Mouse (Mus musculus) brain, embryonic 14.5 days (tissue): ENCODE results near the gene Celsr1. TPM values are rescaled to one million over a fixed set of nuclear protein-coding genes. Genes with fewer than 3 reads are reported as not detected.

ENCODE experiments used
- DNase-seq: peaks from one replicate; pipeline ENCODE4 v3.0.0-alpha.2; 2011; ENCODE audit warnings: low read depth
- CTCF ChIP-seq: fragments of 200-500 bp; IDR thresholded peaks from 2 replicates; pipeline ENCODE4 v1.5.1; 2012; ENCODE audit warnings: inconsistent platforms, mild to moderate bottlenecking, moderate library complexity, borderline replicate concordance; ENCODE audit not compliant: insufficient read depth, insufficient read length; ENCODE audit errors: extremely low read depth
- POLR2A ChIP-seq: fragments of 200-500 bp; IDR thresholded peaks from 2 replicates; pipeline ENCODE4 v1.6.1; 2012; ENCODE audit warnings: mild to moderate bottlenecking, inconsistent platforms, borderline replicate concordance; ENCODE audit not compliant: poor library complexity, insufficient read depth, insufficient read length, severe bottlenecking; ENCODE audit errors: extremely low read depth
- polyA plus RNA-seq: library from polyadenylated mRNA; depleted of rRNA; stranded (reverse); fragments of >200 nt; gene quantifications from 2 replicates; pipeline ENCODE4 v1.2.3, GENCODE M21; 2012; rRNA removed

The Celsr1 gene
- polyA plus RNA-seq, 1 experiment: 17.6 TPM

- DNase-seq: no peak
- TF ChIP-seq CTCF (0 out of 2 replicates have a peak, but pooled peaks have one; percentile 3), POLR2A (no peak)
Measured at GRCm38 (mm10) chr15:85858980-85859489, 174.5 kb downstream of the Celsr1 start.

- TF ChIP-seq POLR2A: no peak
- no peak for TF ChIP-seq CTCF
- DNase-seq: no peak
Measured at GRCm38 (mm10) chr15:85851656-85852392, 181.8 kb downstream of the Celsr1 start.

Other genes starting within 250 kb of the Celsr1 start
- gene Cdpf1, start 222.1 kb downstream of the Celsr1 start, polyA plus RNA-seq: 14.3 and 23.7 TPM in 2 replicates
- 0.06 and 0.14 TPM in 2 replicates for gene Pkdrej, start 212.0 kb downstream of the Celsr1 start, polyA plus RNA-seq
- gene Ttc38, start 201.5 kb downstream of the Celsr1 start, polyA plus RNA-seq: 3.0 and 3.3 TPM in 2 replicates
- gene Gtse1, start 174.0 kb downstream of the Celsr1 start, polyA plus RNA-seq: 11.5 and 20.6 TPM in 2 replicates
- gene Trmu, start 154.5 kb downstream of the Celsr1 start, polyA plus RNA-seq: 57.4 and 75.2 TPM in 2 replicates
- gene Gramd4, start 23.9 kb upstream of the Celsr1 start, polyA plus RNA-seq: 64.7 and 74.6 TPM in 2 replicates
- gene Cerk, start 152.4 kb upstream of the Celsr1 start, polyA plus RNA-seq: 27.3 and 32.0 TPM in 2 replicates
- 16.8 and 21.8 TPM in 2 replicates for gene Tbc1d22a, start 180.7 kb upstream of the Celsr1 start, polyA plus RNA-seq